Mouse (Mus musculus): Measurements from ENCODE around the gene Tgfbi.

DNA sequence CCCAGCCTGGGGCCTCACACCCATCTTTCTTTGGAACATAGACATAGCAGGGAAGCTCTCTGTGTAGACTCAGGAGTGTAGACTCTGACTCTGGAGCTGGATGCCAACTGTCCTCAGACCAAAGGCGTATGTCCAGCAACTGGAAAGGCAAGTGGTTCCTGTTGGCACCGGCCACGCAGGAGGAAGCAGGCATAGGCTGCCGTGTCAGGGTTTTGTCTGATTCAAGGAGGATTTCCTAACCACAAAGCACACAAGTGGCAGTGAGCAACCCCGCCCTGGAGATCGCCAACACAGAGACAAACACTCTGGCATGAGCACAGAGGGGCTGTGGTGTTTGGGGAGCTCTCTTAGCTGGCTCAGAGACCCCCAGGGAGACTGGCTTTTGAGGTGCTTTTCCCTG is 17.2 kb downstream of the Tgfbi start:
- TF ChIP-seq CTCF (IDR thresholded peaks at IDR 0.05; ENCODE audit: borderline replicate concordance, control insufficient read depth, extremely low read depth, insufficient read depth, low read length, poor library complexity) (no peak), POLR2A (IDR thresholded peaks at IDR 0.05; ENCODE audit: control insufficient read depth, extremely low read depth, insufficient read depth, low read length, poor library complexity) (no peak)
